Mouse (Mus musculus): Measurements from ENCODE around the gene Snx21. TPM values are rescaled to one million over a fixed set of nuclear protein-coding genes. Genes with fewer than 3 reads are reported as not detected.

Snx21 gene
- total RNA-seq (2021), result 10 to 100 TPM; 24.7 to 27.5 TPM

DNA sequence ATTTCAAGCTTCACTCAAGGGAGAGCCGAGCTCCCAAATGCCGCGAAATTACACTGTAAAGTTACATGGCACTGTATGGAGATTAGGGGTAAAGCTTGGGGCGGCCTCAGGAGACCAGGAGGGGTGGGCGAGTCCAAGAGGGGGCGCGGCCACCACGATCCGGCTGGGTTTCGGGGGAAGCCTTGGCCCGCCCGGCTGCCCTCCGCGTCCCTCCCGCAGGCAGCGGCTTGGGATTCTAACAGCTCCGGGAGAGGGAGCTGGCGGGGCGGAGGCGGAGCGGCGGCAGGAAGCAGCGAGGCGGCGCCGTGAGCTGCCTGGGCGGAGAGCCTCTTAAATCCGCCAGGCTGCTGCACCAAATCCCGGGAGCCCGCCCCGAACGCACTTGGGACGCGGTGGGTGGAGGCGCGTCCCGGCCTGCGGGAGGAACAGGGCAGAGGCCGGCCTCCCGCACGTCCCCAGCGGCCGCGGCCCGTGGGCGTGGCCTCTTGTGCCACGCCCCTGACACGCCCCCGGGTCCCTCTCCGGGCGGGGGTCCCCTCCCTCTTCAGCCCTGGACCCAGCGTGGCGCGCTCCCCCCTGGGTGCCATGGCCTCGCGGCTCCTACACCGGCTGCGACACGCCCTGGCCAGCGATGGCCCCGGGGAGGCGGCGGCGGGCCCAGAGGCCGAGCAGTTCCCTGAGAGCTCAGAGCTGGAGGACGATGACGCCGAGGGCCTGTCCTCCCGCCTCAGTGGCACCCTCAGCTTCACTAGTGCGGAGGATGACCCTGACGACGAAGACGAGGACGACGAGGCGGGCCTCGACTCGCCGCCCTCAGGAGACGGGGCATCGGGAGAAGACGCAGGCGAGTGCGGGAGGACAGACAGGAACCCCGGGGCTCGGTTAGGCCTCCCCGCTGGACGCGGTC, at the start of gene Snx21:
Gene Snx21 (plus strand): TSS at position 343 of the 907 bp plus-strand sequence.
- intact Hi-C loops (cut with DNase I), result no loop called here
- DNase-seq (ENCODE audit: low spot score), result peak; percentile 92

DNA sequence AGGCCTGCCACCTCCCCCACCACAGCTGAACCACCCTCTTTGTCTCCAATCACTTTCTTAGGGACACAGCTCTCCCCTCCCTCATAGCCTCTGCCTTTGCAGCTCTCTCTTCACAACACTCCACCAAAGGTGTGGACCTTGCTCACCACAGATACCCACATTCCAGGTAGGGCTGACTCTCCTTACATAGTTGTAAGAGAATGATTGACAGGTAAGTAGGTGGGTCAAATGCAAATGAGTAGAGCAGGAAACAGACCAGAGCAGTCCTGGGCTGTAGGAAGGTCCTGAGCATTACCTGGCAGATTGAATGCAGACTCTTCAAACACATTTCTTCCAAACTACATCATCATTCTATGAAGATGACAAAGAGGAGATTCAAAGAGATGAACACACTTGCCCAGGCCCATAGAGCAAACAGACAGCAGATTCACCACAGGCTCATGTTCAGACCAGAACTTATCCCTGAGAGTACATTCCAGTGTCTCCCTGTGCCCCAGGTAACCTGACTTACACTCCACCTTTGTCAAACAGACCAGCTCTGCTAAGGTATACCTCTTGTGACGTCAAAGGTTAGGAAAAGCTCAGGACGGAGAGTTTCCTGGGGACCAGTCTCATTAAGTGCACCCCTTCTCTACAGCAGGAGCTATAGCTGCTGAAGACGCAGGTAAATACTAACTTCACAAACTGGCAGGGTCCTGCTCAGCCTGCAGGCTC, 48.1 kb upstream of the Snx21 start:
- intact Hi-C loops (cut with DNase I), result no loop called here
- no peak for DNase-seq (ENCODE audit: low spot score)

DNA sequence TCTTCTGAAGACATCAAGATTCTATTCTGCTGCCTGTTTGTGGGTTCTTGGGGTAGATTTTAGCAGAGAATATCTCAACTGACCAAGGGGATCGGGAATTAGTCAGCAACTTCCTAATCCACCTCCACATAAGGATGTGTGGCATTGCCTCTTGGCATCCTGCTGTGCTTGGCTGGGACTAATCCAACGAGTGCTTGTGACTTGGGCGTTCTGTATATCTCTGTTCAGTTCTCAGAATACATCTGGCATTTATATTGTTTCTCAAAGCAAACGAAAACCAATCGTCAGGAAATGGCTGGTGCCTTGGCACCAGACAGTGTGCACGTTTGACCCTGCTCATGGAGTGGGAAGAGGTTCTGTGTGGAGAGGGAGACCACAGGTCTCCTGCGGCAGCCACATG, 45.7 kb upstream of the Snx21 start:
- intact Hi-C loops (cut with DNase I), result no loop called here
- DNase-seq (ENCODE audit: low spot score), result no peak

DNA sequence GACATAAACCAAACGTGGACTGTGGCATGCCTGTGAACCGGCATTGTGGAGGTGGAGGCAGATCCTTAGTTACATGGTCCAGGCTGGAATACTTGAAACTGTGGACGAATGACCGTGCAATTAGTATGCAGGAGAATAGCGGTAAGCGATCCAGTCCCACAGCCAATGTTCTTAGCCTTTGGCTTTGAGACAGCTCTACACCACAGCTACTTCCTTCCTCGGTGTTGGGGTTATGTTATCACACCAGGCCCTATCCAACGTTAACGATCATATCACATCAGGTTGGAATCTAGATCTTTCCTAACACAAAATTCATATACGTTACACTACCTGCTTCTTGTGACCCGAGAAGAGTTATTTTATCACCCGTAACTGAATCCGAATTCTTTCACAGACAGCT, 40.6 kb upstream of the Snx21 start:
- intact Hi-C loops (cut with DNase I), result no loop called here
- DNase-seq (ENCODE audit: low spot score), result no peak

DNA sequence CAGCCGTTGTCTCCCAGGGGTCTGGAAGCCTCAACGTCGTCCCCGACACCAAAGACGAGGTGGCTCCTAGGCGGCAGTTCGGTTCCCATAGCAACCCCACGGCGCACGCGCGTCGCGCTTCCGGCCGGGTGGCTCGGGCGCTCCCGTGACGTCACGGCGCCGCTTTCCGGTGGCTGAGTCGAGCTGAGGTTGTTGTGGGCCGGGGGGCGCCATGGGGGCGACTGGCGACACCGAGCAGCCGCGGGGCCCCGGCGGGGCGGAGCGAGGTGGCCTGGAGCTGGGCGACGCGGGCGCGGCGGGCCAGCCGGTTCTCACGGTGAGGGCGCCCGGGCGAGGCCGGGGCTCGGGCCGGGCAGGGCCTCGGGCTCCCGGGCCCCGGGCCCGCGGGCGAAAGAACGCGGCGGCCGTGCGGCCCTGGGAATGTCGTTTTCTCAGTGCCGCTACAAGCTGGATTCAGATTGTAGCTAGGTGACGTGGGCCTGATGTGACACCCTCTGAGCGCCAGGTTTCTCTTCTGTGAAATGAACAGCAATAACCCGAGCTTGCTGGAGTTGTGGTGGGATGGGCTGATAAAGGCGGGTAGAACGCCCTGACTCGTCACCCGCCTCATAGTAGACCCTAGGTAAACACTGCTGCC, 39.7 kb upstream of the Snx21 start, which contains the start of the genes Wfdc3 and Dnttip1:
Gene Wfdc3 (minus strand): TSS at position 89 of the 637 bp plus-strand sequence.
Gene Dnttip1 (plus strand): TSS at position 141 of the 637 bp plus-strand sequence.
- DNase-seq (ENCODE audit: low spot score), result peak; percentile 86
- intact Hi-C loops (cut with DNase I), result no loop called here

DNA sequence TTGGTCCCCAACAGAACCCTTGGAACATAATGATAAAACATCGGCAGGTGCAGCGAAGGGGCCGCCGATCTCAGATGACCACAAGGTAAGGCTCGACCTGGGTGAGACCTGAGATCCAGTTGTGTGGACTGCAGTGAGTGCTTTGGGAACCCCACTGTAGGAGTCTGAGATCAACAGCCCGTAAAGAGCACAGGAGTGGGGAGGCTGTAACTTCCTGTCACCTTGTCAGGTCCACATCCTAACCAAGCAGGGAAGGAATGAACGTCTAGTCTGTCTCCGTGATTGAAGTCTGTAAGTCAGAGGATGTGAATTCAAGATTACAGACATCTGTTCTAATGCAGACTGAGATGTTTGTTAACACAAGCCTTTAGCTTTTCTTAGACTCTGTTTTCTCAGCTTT, 38.9 kb upstream of the Snx21 start:
- no peak for DNase-seq (ENCODE audit: low spot score)
- intact Hi-C loops (cut with DNase I), result no loop called here

DNA sequence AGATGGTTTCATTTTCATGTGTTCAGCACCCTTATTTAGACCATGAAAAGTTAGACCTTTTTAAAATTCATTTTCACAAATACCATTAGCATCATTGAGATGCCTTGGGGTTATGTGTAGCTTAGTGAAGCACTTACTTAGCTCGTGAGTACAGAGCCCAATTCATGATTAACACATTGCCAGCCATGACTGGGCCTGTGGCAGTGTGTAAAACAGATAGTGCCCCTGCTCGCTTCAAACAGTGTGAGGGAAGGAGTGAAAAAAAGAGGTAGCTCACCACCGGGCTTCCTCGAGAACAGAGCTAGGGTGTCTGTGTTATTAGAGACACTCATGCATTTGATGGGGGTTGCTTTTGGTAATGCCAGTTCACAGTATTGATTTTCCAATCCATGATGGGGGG, 37.4 kb upstream of the Snx21 start:
- no peak for DNase-seq (ENCODE audit: low spot score)
- intact Hi-C loops (cut with DNase I), result no loop called here

DNA sequence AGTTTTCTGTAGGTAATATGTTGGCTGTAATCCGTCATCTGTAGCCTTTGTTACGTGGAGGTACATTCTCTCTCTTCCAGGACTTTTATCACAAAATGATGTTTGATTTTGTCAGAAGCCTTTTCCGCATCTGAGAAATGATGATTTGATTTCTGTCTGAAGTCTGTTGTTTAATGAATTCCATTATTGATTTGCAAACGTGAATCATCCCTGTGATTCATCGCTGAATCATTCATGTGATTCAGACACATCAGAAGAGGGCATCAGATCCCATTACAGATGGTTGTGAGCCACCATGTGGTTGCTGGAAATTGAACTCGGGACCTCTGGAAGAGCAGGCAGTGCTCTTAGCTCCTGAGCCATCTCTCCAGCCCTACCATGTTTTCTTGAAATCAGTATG, 36.6 kb upstream of the Snx21 start:
- intact Hi-C loops (cut with DNase I), result no loop called here
- no peak for DNase-seq (ENCODE audit: low spot score)

DNA sequence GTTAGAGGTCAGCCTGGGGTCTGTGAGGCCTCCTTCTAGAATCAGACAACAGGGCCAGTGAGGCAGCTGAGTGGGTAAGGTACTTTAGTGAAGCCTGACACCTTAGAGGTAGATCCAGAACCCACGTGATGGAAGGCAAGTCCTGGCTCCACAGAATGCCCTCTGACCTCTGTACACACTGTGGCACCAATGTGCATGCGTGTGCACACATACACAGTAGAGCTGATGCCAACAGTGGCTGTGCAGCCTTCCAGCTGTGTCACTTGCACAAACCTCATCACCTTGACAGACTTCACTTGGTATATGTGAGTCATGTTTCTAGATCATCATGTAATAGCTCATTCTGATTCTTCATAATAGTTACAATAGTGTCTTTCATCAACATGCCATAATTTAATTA, 33.2 kb upstream of the Snx21 start:
- DNase-seq (ENCODE audit: low spot score), result no peak
- intact Hi-C loops (cut with DNase I), result no loop called here

DNA sequence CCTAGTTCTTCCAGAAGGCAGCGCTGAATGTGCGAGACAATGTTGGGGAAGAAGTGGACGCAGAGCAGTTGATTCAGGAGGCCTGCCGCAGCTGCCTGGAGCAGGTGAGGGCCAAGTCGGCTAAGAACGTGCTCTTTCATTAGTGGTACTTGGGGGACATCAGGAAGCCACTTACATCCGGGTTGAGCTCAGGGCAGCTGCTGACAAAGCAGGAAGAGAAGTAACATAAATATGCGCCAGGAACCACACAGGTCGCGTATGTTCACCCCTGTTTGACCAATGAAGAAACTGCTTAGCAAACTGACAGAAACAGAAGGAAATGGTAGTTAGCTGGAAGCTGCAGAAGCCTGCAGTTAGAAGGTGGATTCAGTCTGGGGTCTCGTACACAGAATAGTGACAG, 31.5 kb upstream of the Snx21 start:
- DNase-seq (ENCODE audit: low spot score), result no peak
- intact Hi-C loops (cut with DNase I), result no loop called here

DNA sequence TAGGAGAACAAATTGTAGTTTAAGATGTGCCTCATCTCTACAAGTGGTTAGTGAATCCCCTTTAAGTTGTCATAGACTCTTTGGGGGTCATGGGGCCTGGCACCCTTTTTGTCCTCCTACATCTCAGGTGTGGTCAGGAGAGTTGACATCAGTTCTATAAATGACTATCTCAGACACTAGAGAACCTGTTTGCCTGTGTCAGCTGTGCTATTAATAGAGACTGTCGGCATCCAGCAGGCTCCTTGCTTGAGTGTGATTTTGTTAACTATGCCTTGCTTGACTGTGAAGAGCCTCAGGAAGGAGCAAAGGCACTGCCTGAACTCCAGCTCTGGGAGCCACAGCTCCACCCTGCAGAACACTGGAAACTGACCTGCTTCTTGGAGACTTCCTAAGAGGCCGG, 30.8 kb upstream of the Snx21 start:
- no peak for DNase-seq (ENCODE audit: low spot score)
- intact Hi-C loops (cut with DNase I), result no loop called here

DNA sequence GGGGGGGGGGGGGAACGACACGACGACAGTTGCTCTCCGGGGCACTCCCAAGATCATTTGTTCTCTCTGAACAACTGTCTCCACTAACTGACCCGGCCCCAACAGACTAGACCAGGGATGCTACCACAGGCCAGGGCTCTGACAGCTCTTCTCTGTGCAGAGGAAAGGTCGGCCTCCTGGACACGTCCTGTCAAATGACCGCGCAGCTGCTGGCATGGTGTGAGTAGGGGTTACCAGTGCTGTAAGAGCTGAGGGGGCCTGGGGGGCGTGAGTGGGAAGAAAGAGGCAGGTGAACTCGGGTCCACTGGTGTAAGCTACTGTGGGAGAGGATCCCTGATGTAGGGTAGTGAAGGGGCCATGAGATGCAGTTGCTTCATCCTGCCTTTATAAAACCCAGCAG, 27.8 kb upstream of the Snx21 start:
- DNase-seq (ENCODE audit: low spot score), result no peak
- intact Hi-C loops (cut with DNase I), result no loop called here

DNA sequence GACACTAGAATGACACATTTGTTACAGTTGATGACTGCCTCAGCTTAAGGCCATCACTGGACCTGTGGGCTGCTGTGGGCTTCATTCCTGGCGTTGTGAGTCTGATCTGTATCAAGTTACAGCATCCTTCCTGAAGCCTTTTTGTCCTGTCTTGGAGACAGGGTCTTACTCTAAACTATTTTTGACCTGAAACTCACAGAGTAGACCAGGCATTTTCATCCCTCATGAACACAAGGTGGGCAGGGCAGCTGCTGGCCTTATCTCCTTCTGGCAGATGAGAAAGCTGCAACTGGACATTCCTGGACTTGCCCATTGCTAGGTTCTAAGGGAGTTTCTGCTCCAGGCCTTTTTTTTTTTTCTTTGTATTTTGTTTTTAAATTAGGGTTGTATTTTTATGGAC, 26.9 kb upstream of the Snx21 start:
- no peak for DNase-seq (ENCODE audit: low spot score)
- intact Hi-C loops (cut with DNase I), result no loop called here

DNA sequence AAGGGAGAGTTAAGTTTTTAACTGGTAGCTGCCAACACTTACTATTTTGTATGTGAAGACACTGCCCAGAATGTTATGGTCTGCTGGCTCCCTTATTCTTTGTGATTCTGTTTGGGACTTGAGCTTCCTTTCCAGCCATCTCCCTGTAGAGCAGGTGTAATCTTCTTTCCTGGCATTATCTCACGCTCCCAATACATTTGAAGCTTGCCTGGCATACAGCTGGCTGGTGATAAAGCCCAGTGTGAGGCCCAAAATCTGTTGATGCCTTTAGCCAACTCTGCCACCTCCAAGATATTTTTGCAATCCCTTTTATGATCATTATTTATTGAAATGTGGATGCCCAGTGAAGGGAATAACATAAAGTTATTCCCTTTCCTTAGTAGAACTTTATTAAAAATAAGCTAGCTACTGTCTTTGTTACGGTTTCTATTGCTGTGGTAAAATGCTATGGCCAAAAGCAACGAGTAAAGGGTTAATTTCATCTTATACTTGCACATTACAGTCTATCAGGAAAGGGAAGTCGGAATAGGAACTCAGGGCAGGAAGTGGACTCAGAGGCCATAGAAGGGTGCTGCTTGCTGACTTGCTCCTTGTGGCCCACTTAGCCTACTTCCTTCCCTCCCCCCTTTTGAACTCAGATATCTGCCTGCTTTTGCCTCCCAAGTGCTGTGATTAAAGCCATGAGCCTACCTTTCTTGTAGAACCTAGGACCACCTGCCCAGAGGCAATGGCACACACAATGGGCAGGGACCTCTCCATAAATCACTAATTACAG, 25.4 kb upstream of the Snx21 start:
- DNase-seq (ENCODE audit: low spot score), result no peak
- intact Hi-C loops (cut with DNase I), result no loop called here

DNA sequence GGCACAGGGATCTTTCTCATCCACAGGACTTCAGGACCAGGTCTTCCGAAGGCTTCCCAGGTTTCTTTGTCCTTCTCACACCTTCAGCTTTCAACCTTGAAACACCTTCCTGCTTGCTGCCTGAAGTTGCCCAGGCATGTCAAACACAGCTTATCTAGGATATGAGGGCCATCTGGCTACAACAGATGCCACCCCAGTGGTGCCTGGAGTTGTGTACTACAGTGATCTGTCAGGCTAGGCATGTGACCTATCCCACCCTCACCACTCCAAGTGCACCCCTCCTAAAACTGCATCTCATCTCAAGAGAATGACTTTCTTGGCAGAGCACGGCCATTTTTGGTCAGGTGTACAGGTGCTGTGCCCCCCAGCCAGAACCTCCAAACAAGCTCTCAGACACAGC, 24.1 kb upstream of the Snx21 start:
- no peak for DNase-seq (ENCODE audit: low spot score)
- intact Hi-C loops (cut with DNase I), result no loop called here

DNA sequence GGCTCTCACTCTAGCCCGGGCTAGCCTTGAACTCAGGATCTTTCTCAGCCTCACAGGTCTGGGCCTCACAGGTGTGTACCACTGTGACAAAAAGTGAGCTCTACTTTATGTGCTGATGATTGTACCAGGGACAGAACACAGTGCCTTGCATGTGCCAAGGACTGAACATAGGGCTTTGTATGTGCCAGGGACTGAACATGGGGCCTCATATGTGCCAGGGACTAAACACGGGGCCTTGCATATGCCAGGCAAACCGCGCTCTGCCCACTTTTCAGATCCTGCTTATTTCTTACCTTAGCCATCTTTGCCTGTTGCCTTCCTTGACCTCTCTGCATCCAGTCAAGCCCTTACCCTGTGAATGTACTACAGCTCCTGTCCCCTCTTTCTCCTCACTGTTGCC, 23.7 kb upstream of the Snx21 start:
- intact Hi-C loops (cut with DNase I), result no loop called here
- no peak for DNase-seq (ENCODE audit: low spot score)

DNA sequence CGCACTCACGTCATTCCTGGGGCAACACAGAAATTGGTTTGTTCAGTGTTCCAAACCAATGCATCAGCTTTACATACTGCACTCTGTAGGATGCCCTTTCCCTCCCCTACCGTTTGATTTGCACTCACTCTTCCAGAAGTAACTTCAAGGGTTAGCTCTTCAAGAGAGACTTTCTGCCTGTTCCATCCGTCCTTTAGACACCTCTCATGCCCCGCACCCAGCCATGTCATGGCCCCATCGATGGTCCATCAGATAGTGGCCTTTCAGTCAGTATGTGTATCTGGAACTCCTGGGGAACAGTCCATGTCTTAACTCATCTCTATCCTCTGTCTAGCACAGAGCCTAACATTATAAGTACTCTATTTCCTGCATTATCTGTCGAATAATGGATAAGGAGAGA, 23.0 kb upstream of the Snx21 start:
- intact Hi-C loops (cut with DNase I), result no loop called here

DNA sequence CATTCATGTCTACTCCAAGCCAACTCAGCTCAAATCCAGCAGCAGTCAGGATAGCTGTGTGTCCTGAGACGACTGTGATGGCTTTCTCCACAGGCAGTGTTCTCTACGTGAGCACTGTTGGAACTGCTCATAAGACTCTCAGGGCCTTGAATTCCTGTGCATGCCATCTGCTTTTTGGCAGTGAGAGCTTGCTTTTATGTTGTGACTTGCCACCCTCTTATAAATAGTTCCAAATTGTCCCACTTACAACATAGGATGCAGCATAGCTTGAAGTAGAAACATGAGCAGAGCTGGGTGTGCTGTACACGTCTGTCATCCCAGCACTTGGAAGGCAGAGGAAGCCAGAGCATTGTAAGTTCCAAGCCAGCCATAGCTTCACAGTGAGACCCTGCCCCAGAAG, 19.8 kb upstream of the Snx21 start:
- DNase-seq (ENCODE audit: low spot score), result no peak
- intact Hi-C loops (cut with DNase I), result no loop called here

More for the DNA sequence above, 23.0 kb upstream of the Snx21 start:
- no peak for DNase-seq (ENCODE audit: low spot score)

DNA sequence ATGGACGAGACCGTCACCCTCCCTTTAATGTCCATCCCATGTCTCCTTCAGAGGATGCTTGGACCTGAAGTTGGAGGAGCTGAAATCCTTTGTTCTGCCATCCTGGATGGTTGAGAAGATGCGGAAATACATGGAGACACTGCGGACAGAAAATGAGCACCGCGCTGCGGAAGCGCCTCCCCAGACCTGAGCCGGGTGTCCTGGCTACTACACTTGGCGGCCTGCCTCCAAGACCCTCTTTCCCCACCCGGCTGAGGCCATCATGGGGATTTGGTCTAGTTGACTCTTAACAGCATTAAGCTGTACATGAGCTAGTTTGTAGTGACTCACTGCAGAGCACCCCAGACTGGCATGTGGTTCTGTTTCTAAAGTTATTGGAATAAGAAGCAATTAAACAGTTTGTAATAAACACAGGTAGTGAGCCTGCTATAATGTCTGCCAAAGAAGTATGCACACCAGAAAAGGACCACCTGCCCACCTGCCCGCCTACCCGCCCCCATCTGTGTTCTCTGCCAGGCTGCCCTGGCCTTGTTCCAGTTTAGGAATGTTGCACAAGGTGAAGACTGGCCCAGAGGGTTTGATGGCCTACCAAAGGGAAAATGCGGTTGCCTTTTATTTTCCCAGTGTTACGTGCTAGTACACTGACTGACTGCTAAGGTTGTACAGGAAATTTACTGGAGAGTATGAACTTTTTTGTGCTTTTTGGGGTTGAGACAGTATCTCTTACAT, 17.6 kb upstream of the Snx21 start:
- intact Hi-C loops (cut with DNase I), result no loop called here

More for the DNA sequence above, 17.6 kb upstream of the Snx21 start:
- DNase-seq (ENCODE audit: low spot score), result no peak

Measured in heart, postnatal 25 days (tissue).